Mouse (Mus musculus) cortical plate, adult 2 months (tissue): Measurements from ENCODE around the gene Tcf7l2.

Source experiments
- CTCF ChIP-seq: fragments of 200-500 bp; IDR thresholded peaks from 2 replicates; pipeline ENCODE4 v1.5.1; 2011; ENCODE audit warnings: mild to moderate bottlenecking, control low read depth, low read length; ENCODE audit not compliant: insufficient read depth; ENCODE audit errors: extremely low read depth
- POLR2A ChIP-seq: fragments of 200-500 bp; IDR thresholded peaks from 2 replicates; pipeline ENCODE4 v1.6.1; 2011; ENCODE audit warnings: mild to moderate bottlenecking, low read length, control low read depth; ENCODE audit not compliant: insufficient read depth; ENCODE audit errors: extremely low read depth

DNA sequence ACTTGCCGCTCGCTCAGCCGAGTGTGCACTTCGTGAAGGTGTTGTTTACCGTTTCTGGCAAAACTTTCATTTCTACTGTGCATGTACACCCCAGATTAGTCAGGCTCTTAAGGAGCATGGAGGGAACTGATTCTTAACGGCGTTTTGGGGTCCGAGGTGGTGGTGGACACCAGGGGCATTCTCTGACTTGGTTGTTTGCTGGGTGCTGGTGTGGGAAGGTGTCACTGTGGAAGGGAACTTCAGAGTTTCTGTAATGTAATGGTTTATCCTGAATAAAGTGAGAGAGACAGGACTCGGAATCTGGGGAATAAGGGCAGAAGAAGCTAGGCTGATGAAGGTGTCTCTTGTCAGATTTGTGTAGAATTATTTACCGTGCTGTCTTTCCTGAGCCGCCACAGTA is 151.9 kb downstream of the Tcf7l2 start:
- no peak for TF ChIP-seq CTCF
- TF ChIP-seq POLR2A: no peak
